Mouse (Mus musculus) intestine, postnatal 0 days (tissue): ENCODE data around the gene Slc25a35. TPM values are rescaled to one million over a fixed set of nuclear protein-coding genes. Genes with fewer than 3 reads are reported as not detected.
"Not testable (repeated sequence)": the region's sequence is repeated elsewhere in the genome, so short reads cannot be mapped to it uniquely, and the experiment has no call there.

Source experiments
- ATAC-seq: fragments of 200-750 bp; cut with Nextera tagmentation; 2 replicates; pipeline ENCODE4 v1.8.0; 2017; ENCODE audit warnings: mild to moderate bottlenecking, moderate TSS enrichment, moderate library complexity
- H3K27ac ChIP-seq: fragments of 300-500 bp; sonication (generic); 2 replicates; pipeline ENCODE4 v1.5.1; 2014; ENCODE audit warnings: mild to moderate bottlenecking, low read depth, low read length, moderate library complexity
- H3K27me3 ChIP-seq: fragments of 300-500 bp; sonication (generic); replicated peaks from 2 replicates; pipeline ENCODE4 v1.6.1; 2014; ENCODE audit warnings: low read length, mixed read lengths; ENCODE audit not compliant: control insufficient read depth, insufficient read depth
- H3K36me3 ChIP-seq: fragments of 300-500 bp; sonication (generic); 2 replicates; pipeline ENCODE4 v1.6.1; 2014; ENCODE audit warnings: mild to moderate bottlenecking, moderate library complexity; ENCODE audit not compliant: control insufficient read depth, insufficient read depth
- H3K4me1 ChIP-seq: fragments of 300-500 bp; sonication (generic); replicated peaks from 2 replicates; pipeline ENCODE4 v1.6.1; 2014; ENCODE audit warnings: antibody characterized with exemption, low read length, mixed read lengths; ENCODE audit not compliant: control insufficient read depth, insufficient read depth
- H3K4me2 ChIP-seq: fragments of 300-500 bp; sonication (generic); replicated peaks from 2 replicates; pipeline ENCODE4 v1.6.1; 2014; ENCODE audit warnings: low read depth, mild to moderate bottlenecking, moderate library complexity
- H3K4me3 ChIP-seq: fragments of 300-500 bp; sonication (generic); 2 replicates; pipeline ENCODE4 v1.5.1; 2014; ENCODE audit warnings: low read depth, low read length
- H3K9ac ChIP-seq: fragments of 300-500 bp; sonication (generic); 2 replicates; pipeline ENCODE4 v1.6.1; 2014; ENCODE audit warnings: mild to moderate bottlenecking, low read depth, low read length
- H3K9me3 ChIP-seq: fragments of 300-500 bp; sonication (generic); 2 replicates; pipeline ENCODE4 v1.6.1; 2016; ENCODE audit warnings: mixed run types; ENCODE audit not compliant: control insufficient read depth
- CTCF ChIP-seq: sonication (generic); IDR thresholded peaks from 2 replicates; pipeline ENCODE4 v1.5.1; 2016; ENCODE audit warnings: low read depth, mild to moderate bottlenecking, control low read depth, antibody characterized with exemption, moderate library complexity
- WGBS: fragments of 180-500 bp; shearing (Covaris S2); extraction: QIAGEN DNeasy Blood & Tissue Kit; methylation state at CpG from one replicate; pipeline ENCODE4 v1.1.7; 2014; 5-methylcytosine and 5-hydroxymethylcytosine counted together
- polyA plus RNA-seq: library from polyadenylated mRNA; unstranded; fragments of >200 nt; fragmentation: Nextera tagmentation; extraction: Ambion mirVana; gene quantifications from 2 replicates; pipeline ENCODE4 v1.2.1, GENCODE M21; 2015

The Slc25a35 gene
- polyA plus RNA-seq, 1 experiment from 2014 or later = 1.9 TPM

DNA sequence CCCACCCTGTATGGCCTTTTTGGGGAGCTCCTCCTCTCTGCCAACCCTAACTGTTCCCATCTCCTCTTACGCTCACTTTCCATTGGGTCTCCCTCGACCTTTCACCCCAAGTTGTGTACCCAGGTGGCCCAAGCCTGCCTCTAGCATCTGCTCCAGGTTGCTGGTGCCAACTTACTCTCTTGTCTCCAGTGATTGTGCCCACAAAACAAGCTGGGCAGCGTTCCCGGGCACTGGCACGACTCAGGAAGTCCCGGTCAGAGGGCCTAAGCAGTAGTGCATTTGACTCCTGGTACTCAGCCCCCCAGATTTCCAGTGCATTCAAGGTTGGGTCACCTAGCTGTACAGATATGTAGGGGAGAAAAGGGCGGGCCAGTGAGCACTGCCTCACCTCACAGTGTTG is 25.2 kb downstream of the Slc25a35 start:
- TF ChIP-seq CTCF = no peak
- no peak for ATAC-seq
- Histone ChIP-seq H3K36me3 (peaks cover 81% of the 10 kb centered on the region), H3K9me3 (no peaks in the 10 kb centered on the region), H3K27ac (no peak overlapping the region), H3K4me3 (no peak overlapping the region), H3K4me1 (no peaks in the 10 kb centered on the region), H3K4me2 (no peak overlapping the region), H3K27me3 (no peaks in the 10 kb centered on the region), H3K9ac (no peak overlapping the region)
- WGBS = 87% methylated on average over 7 of the region's 7 CpGs

DNA sequence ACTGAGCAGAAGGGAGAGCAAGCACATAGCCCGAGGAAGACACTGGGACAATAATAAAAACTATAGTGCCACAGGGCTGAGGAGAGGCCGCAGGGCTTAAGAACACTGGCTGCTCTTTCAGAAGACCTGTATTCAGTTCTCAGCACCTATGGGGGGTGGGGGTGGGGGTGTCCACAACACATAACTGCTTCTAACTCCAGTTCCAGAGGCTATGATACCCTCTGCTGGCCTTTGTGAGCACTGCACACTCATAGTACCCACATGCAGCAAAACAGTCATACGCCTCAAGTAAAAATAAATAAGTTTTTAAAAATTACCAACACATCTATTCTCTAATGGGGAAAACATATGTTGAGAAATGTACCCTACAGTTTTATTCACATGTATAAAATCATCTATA is 26.4 kb downstream of the Slc25a35 start:
- no peak overlapping the region for H3K4me2 ChIP-seq
- H3K27me3 ChIP-seq = no peaks in the 10 kb centered on the region
- H3K9me3 ChIP-seq = no peaks in the 10 kb centered on the region
- peak; percentile 51 for TF ChIP-seq CTCF
- no peaks in the 10 kb centered on the region for H3K4me1 ChIP-seq
- no peak for ATAC-seq
- 96% methylated on average over 3 of the region's 3 CpGs for WGBS
- no peak overlapping the region for H3K4me3 ChIP-seq
- H3K36me3 ChIP-seq = peaks cover 80% of the 10 kb centered on the region
- H3K27ac ChIP-seq = no peak overlapping the region
- no peak overlapping the region for H3K9ac ChIP-seq

DNA sequence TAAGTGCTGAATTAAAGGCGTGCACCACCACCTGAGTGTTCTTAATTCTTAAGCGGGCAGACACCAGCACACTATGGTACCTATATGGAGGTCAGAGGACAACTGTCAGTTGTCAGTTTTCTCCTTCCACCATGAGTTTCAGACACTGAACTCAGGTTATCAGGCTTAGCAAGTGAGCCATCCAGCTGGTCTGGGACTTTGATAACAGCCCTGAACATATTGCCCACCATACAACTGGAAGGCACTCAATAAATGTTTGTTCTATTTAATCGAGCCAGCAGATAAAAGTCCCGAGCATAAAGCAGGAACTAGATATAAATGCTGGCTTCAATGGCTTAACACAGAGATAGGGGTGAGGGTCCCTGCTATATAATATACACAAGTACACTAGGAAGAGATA is 29.1 kb downstream of the Slc25a35 start:
- no peak overlapping the region for H3K9ac ChIP-seq
- H3K4me3 ChIP-seq = no peak overlapping the region
- no peak overlapping the region for H3K27ac ChIP-seq
- no peak for TF ChIP-seq CTCF
- ATAC-seq = no peak
- no peak overlapping the region for H3K4me2 ChIP-seq
- WGBS = 86% methylated on average over 4 of the region's 4 CpGs
- no peaks in the 10 kb centered on the region for H3K9me3 ChIP-seq
- peaks cover 82% of the 10 kb centered on the region for H3K36me3 ChIP-seq
- H3K4me1 ChIP-seq = no peaks in the 10 kb centered on the region
- no peaks in the 10 kb centered on the region for H3K27me3 ChIP-seq

DNA sequence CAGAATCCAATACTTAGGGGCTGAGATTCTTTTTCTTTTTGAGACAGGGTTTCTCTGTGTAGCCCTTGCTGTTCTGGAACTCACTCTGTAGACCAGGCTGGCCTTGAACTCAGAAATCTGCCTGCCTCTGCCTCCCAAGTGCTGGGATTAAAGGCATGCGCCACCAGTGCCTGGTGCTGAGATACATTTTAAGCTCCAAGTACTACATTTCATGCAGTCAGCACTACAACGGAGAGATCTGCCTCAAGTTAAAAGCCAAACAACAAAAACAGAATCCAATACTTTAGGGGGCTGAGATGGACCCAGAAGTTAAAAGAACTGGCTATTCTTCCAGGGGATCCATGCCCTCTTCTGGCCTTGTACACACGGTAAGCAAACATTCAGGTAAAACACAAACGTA is 34.9 kb downstream of the Slc25a35 start:
- not testable (repeated sequence) for H3K4me3 ChIP-seq, ATAC-seq, H3K27ac ChIP-seq, H3K4me2 ChIP-seq, H3K9ac ChIP-seq, H3K27me3 ChIP-seq, H3K9me3 ChIP-seq, H3K4me1 ChIP-seq
- peaks cover 50% of the 10 kb centered on the region for H3K36me3 ChIP-seq
- WGBS = 85% methylated on average over 4 of the region's 4 CpGs

DNA sequence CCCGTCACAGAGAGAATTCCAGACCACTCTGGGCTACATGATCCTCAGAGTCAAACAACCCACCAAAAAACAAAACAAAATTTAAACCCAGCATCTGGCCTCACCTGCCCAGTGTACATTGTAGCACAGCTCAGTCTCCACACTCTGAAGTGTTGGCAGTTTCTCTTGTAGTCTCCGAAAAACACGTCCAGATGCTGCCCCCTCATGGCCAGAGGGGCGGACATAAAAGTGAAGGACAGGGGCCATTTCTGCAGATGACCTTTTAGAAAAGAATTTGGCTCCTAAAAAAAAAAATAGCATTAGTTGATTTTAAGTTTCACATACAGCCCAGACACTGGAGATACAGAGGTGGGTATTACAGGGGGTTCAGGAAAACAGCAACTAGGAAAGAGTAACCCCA is 35.7 kb downstream of the Slc25a35 start:
- Histone ChIP-seq H3K4me3 (no peak overlapping the region), H3K36me3 (peaks cover 42% of the 10 kb centered on the region), H3K27ac (no peak overlapping the region), H3K4me1 (peaks cover 2% of the 10 kb centered on the region; the same call in 1 of the 2 replicates), H3K9me3 (no peaks in the 10 kb centered on the region), H3K27me3 (no peaks in the 10 kb centered on the region), H3K4me2 (no peak overlapping the region), H3K9ac (no peak overlapping the region)
- 66% methylated on average over 4 of the region's 4 CpGs for WGBS
- no peak for ATAC-seq
- peak; percentile 42 for TF ChIP-seq CTCF

DNA sequence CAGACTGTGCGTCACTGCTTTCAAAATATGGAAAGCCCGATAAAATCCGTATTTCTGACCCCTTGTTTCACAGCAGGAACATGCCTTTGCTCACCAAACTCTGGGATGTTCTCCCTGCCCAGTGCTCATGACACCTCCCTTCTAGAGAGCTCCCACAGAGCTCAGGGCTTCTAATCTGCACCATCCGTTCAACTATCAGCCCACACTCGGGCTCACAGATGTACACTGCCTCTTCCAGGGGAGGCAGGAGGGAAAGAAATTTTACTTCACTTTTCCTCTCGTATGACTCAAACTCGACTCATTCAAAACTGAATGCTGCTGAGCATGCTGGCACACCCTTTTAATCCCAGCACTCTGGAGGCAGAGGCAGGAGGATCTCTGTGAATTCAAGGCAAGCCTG is 37.3 kb downstream of the Slc25a35 start:
- Histone ChIP-seq H3K4me3 (no peak overlapping the region), H3K27ac (no peak overlapping the region), H3K9ac (no peak overlapping the region), H3K36me3 (peaks cover 27% of the 10 kb centered on the region), H3K27me3 (no peaks in the 10 kb centered on the region), H3K4me1 (peaks cover 2% of the 10 kb centered on the region; the same call in 1 of the 2 replicates), H3K4me2 (no peak overlapping the region), H3K9me3 (no peaks in the 10 kb centered on the region)
- no peak for ATAC-seq
- WGBS = 84% methylated on average over 7 of the region's 7 CpGs
- no peak for TF ChIP-seq CTCF

DNA sequence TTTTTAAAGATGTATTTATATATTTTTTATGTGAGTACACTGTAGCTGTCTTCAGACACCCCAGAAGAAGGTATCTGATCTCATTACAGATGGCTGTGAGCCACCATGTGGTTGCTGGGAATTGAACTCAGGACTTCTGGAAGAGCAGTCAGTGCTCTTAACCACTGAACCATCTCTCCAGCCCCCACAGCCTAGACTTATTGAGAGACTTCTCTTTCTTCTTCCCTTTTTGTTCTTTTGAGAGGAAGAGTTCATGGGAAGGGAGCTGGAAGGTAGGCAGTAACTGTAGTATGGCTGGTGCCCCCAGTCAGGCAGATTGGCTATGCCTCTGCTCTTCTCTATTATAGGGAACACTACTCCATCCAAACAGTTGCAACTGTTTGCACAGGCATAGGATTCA is 38.6 kb downstream of the Slc25a35 start:
- not testable (repeated sequence) for ATAC-seq, H3K27ac ChIP-seq, H3K4me2 ChIP-seq, H3K4me3 ChIP-seq, H3K27me3 ChIP-seq, H3K9me3 ChIP-seq, H3K4me1 ChIP-seq, H3K9ac ChIP-seq
- H3K36me3 ChIP-seq = peaks cover 14% of the 10 kb centered on the region
